Mouse (Mus musculus): ENCODE measurements around the gene Ppp2r2c. TPM values are rescaled to one million over a fixed set of nuclear protein-coding genes. Genes with fewer than 3 reads are reported as not detected.
A peak's percentile ranks its signal among the peaks of the same experiment; 100 is the strongest.

The Ppp2r2c gene
- polyA plus RNA-seq, 1 experiment from 2014 or later = 3.2 TPM

DNA sequence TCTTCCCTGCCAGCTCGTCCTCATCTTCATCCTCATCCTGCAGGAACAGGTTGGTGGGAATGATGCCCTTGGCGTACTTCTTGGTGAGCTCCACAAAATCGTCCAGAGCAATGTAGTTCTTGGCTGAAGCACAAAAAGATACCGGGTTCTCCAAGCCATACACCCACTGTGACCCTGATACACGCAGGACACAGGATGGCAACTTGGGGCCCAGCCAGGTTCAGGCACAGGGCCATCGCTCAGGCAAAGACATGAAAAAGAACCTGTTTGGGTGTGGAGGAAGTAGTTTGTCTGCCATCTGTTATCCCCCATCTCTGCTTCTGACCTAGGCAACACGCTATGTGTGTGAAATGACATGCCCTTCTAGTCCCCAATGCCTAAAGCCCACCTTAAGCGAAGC is 103.3 kb downstream of the Ppp2r2c start:
- Histone ChIP-seq H3K36me3 (peaks cover 37% of the 10 kb centered on the region), H3K4me2 (replicated peaks) (no peak overlapping the region), H3K4me1 (no peaks in the 10 kb centered on the region), H3K9ac (replicated peaks) (no peak overlapping the region), H3K27ac (replicated peaks) (no peak overlapping the region), H3K4me3 (no peak overlapping the region), H3K9me3 (no peaks in the 10 kb centered on the region), H3K27me3 (no peaks in the 10 kb centered on the region)
- ATAC-seq (ENCODE audit: low FRiP score, low read depth) = no peak
- whole genome bisulfite sequencing = 91% methylated on average over 8 of the region's 8 CpGs

DNA sequence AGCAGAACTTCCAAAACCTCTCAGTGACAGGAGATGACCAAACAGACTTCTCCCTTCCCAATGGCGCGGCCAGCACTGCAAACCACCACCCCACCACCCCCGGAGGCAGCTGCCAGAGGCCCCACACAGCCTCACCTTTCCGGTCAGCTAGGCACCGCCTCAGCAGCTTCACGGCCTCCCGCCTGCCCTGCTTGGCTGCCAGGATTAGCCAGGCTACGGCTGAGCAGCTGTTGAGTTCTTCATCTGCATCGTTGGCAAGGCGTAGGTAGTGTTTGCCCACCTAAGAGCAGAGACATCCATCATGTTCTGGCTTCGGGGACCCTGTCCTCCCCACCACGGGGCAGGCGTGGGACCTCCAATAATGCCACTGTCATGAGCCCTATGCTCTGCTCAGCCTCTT is 107.0 kb downstream of the Ppp2r2c start:
- H3K9ac ChIP-seq (replicated peaks) = no peak overlapping the region
- H3K27ac ChIP-seq (replicated peaks) = no peak overlapping the region
- no peaks in the 10 kb centered on the region for H3K9me3 ChIP-seq
- no peak for ATAC-seq (ENCODE audit: low FRiP score, low read depth)
- H3K4me1 ChIP-seq = no peaks in the 10 kb centered on the region
- peaks cover 13% of the 10 kb centered on the region for H3K36me3 ChIP-seq
- H3K4me2 ChIP-seq (replicated peaks) = no peak overlapping the region
- no peaks in the 10 kb centered on the region for H3K27me3 ChIP-seq
- no peak overlapping the region for H3K4me3 ChIP-seq
- 82% methylated on average over 13 of the region's 13 CpGs for WGBS

DNA sequence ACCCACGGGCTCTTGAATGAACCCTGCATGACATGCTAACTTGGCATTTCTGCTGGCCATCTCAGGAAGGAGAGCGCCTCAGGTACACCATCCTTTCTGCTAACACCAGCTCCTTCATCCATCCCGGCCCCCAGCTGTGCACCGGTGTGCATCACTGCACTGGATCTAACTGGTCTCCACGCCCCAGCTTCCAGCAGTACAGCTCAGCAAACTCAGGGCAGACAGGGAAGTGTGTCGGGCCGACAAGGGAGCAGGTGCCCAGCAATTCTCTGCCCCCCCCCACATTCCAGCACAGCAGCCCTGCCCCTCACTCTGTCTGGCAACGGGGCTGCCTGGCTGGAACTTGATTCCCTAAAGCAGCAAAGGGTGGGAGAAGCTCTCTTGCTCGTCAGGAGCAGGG is 109.5 kb downstream of the Ppp2r2c start:
- WGBS = 70% methylated on average over 9 of the region's 9 CpGs
- Histone ChIP-seq H3K4me1 (0 out of 2 replicates have a peak, but pooled peaks cover 7% of the 10 kb centered on the region), H3K27ac (replicated peaks) (no peak overlapping the region), H3K4me2 (replicated peaks) (no peak overlapping the region), H3K36me3 (no peaks in the 10 kb centered on the region; the same call in 1 of the 2 replicates), H3K4me3 (no peak overlapping the region), H3K9me3 (no peaks in the 10 kb centered on the region), H3K9ac (replicated peaks) (no peak overlapping the region), H3K27me3 (no peaks in the 10 kb centered on the region)
- ATAC-seq (ENCODE audit: low FRiP score, low read depth) = no peak

DNA sequence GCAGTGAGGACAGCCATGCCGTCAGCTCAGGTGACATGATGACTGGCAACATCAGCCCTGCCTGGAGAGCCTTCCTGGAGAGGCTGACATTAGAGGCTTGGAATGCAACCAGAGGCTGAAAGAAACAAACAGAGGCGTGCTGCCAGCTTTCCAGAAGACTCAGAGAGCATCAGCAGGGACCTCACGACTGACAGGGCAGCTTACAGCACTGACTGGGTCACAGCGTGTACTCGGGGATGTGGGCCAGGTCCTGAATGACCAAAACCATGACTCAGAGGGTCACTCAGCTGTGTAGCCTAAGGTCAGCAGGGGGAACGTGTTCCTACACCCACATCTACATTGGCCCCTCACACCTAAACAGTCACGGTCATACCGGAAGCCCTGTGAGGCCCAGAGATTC is 110.7 kb downstream of the Ppp2r2c start:
- Histone ChIP-seq H3K4me2 (replicated peaks) (no peak overlapping the region), H3K27me3 (no peaks in the 10 kb centered on the region), H3K9me3 (no peaks in the 10 kb centered on the region), H3K9ac (replicated peaks) (no peak overlapping the region), H3K4me3 (no peak overlapping the region), H3K27ac (replicated peaks) (no peak overlapping the region), H3K36me3 (no peaks in the 10 kb centered on the region; the same call in 1 of the 2 replicates), H3K4me1 (0 out of 2 replicates have a peak, but pooled peaks cover 7% of the 10 kb centered on the region)
- ATAC-seq (ENCODE audit: low FRiP score, low read depth) = no peak
- 78% methylated on average over 8 of the region's 8 CpGs for WGBS

DNA sequence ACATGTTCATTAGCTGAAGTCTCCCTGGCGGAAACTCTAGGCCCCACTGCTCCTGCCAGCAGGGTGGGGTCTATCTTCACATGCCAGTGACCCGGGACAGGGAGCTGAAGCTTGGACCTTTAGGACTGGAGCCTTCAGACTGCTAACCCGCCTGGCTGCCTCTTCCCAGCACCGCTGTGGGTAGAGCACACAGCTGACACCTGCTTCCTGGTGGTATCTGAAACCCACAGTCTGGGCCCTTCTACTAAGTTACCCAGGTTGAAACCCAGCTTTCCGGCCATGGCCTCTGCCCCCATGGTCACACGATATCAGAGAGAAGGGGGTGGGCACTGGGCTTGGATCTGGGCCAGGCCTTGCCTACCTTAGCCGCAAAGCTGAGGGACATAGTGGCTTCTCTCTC is 111.3 kb downstream of the Ppp2r2c start:
- Histone ChIP-seq H3K4me2 (replicated peaks) (no peak overlapping the region), H3K27ac (replicated peaks) (no peak overlapping the region), H3K27me3 (no peaks in the 10 kb centered on the region), H3K4me3 (no peak overlapping the region), H3K9ac (replicated peaks) (no peak overlapping the region), H3K9me3 (no peaks in the 10 kb centered on the region), H3K4me1 (0 out of 2 replicates have a peak, but pooled peaks cover 7% of the 10 kb centered on the region), H3K36me3 (no peaks in the 10 kb centered on the region; the same call in 1 of the 2 replicates)
- WGBS = 88% methylated on average over 7 of the region's 7 CpGs
- ATAC-seq (ENCODE audit: low FRiP score, low read depth) = no peak

DNA sequence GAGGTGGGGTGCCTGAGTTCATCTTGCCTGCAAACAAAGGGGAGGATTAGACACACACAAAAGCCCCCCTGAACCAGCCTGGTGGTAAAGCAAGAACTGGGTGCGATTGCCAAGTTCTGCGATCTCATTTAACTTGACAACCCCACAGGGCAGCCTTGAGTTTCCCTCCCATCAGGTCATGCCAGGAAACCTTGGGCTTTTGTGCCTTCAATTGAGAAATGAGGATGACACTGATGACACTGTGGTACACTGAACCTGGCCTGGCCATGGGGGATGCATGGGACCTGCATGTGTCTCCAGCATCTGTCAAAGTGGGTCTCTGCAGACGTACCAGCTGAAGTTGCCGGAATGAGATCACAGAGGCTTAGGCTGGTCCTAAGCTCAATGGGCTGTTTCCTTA is 114.0 kb downstream of the Ppp2r2c start:
- WGBS = 56% methylated on average over 4 of the region's 4 CpGs
- 0 out of 2 replicates have a peak, but pooled peaks cover 7% of the 10 kb centered on the region for H3K27me3 ChIP-seq
- no peak overlapping the region for H3K27ac ChIP-seq (replicated peaks)
- no peak for ATAC-seq (ENCODE audit: low FRiP score, low read depth)
- no peak overlapping the region for H3K4me2 ChIP-seq (replicated peaks)
- H3K4me3 ChIP-seq = no peak overlapping the region
- no peaks in the 10 kb centered on the region for H3K36me3 ChIP-seq
- H3K9me3 ChIP-seq = no peaks in the 10 kb centered on the region
- H3K4me1 ChIP-seq = 0 out of 2 replicates have a peak, but pooled peaks cover 7% of the 10 kb centered on the region
- H3K9ac ChIP-seq (replicated peaks) = no peak overlapping the region

DNA sequence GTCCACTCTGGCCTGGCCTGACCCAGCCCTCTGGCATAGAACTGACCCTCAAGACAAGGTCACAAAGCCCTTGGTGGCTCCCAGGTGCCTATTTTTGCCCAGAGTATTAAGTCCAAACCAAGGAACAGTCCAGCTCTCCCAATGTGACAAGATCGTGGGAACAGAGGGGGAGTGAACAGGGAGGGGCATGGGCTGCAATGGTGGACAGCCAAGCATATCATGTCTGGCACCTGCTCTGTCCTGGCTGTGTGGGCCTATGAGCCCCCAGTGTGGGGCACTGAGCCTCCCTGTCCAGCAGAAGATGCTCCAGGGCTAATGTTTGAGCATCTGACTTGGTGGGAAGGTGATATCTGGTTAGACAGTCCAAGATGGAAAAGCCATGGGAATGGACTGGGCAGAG is 118.3 kb downstream of the Ppp2r2c start:
- Histone ChIP-seq H3K27me3 (peaks cover 16% of the 10 kb centered on the region), H3K4me2 (replicated peaks) (no peak overlapping the region), H3K9me3 (no peaks in the 10 kb centered on the region), H3K9ac (replicated peaks) (no peak overlapping the region), H3K27ac (replicated peaks) (no peak overlapping the region), H3K4me1 (peaks cover 23% of the 10 kb centered on the region), H3K4me3 (no peak overlapping the region), H3K36me3 (no peaks in the 10 kb centered on the region)
- 75% methylated on average over 1 of the region's 1 CpGs for WGBS
- no peak for ATAC-seq (ENCODE audit: low FRiP score, low read depth)

DNA sequence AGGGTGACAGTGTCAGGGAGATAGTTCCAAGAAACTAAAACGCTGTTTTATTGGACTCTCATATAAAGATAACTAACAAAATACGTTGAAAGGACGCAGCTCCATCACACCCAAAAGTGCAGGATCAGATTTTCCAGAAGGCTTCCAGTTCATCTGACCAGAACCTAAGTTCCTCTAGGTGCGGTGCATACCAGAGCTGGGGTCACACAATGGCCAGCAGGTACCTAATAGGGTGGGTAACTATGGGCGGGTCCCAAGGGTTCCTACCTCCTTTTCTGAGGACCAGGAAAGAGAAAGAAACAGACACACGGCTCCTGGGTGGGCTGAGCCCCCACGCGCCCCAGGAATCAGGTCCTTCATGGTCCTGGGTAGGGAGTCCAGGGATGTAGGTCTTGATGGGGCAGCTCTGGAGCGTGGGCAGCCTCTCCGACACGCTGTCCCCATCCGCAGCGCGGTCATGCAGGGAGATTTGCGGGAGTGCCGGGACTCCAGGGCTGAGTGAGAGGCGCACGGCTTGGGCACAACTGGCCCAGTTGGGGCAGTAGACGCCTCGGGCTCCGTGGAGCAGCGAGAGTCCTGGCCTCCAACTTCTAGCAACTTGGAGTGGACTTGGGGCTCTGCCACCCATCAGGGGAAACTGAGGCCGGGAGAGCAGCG is 119.9 kb downstream of the Ppp2r2c start:
- H3K27me3 ChIP-seq = peaks cover 16% of the 10 kb centered on the region
- peak; percentile 39 for ATAC-seq (ENCODE audit: low FRiP score, low read depth)
- no peaks in the 10 kb centered on the region for H3K9me3 ChIP-seq
- peaks cover 15% of the 10 kb centered on the region for H3K4me1 ChIP-seq
- peak overlapping the region; percentile 62 for H3K4me3 ChIP-seq
- no peaks in the 10 kb centered on the region for H3K36me3 ChIP-seq
- no peak overlapping the region for H3K27ac ChIP-seq (replicated peaks)
- H3K4me2 ChIP-seq (replicated peaks) = peak overlapping the region; percentile 86
- H3K9ac ChIP-seq (replicated peaks) = peak overlapping the region; percentile 70
- 10% methylated on average over 24 of the region's 24 CpGs for WGBS

DNA sequence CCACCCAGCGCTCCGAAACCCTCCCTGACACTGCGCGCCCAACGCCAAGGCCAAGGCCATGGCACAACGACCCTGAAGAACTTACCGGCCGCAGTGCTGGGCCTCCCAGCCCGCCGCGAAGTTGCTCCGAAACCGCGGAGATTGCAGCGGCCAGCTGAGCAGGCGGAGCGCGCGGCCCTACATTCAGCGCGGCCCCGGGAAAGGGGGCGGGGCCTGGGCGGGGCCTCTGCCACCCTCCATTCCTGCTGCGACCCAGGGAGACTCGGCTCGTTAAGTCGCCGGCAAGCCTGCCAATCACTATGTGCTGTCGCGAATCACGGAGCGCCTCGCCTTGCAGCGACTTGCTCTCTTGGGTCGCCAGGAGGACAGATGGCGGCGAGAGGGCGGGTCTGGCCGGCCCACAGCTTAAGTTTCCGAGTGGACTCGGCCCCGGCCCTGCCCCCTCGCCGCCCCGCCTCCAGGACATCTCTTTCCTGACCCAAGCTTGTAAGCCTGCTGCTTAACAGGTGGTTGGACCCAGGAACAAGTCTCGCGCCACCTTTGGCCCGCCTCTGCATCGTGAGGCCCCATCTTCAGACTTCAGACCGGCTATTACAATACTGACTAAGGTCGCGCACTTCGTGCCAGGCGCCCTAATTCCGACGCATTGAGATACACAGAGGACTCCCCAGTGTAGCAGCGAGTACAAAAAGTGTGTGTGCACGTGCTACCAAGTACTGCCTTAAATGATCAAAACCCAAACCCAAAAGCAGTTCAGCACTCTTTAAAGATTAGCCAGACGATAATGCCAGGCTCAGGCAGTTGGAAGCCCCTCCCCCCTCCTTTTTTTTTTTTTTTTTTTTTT is 120.7 kb downstream of the Ppp2r2c start, which contains the start of gene Wfs1:
Wfs1 (minus strand) TSS at position 425 of the 844 bp plus-strand sequence.
- H3K4me1 ChIP-seq = peaks cover 15% of the 10 kb centered on the region
- WGBS = under 1% methylated on average over 57 of the region's 60 CpGs
- peak; percentile 98 for ATAC-seq (ENCODE audit: low FRiP score, low read depth)
- peak within 1 kb of the TSS; percentile 70 for H3K9ac ChIP-seq (replicated peaks)
- peak within 1 kb of the TSS; percentile 62 for H3K4me3 ChIP-seq
- H3K27ac ChIP-seq (replicated peaks) = 0 out of 2 replicates have a peak within 1 kb of the TSS, but pooled peaks have one; percentile 15
- H3K27me3 ChIP-seq = peaks cover 16% of the 10 kb centered on the region
- no peaks in the 10 kb centered on the region for H3K36me3 ChIP-seq
- peak within 1 kb of the TSS; percentile 86 for H3K4me2 ChIP-seq (replicated peaks)
- H3K9me3 ChIP-seq = no peaks in the 10 kb centered on the region

DNA sequence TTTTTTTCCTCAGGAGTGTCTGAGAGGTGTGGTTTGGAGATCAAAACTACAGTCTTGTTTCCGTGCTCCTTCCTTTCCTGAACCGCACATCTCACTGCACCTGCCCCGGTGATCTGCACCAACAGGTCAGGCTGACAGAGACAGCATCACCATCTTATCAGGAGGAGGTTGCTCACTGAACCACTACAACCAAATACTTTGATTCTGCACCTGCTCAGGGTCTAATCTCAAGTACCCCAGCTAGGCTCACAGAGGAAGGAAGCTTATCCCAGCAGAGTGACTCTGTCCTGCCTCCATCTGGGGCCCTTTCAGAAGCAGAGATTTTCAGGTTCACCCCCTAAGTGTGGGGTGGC is 121.3 kb downstream of the Ppp2r2c start:
- Histone ChIP-seq H3K27ac (replicated peaks) (no peak overlapping the region), H3K4me2 (replicated peaks) (peak overlapping the region; percentile 86), H3K4me3 (peak overlapping the region; percentile 62; the same call in 1 of the 2 replicates), H3K4me1 (peaks cover 15% of the 10 kb centered on the region), H3K36me3 (no peaks in the 10 kb centered on the region), H3K9me3 (no peaks in the 10 kb centered on the region), H3K9ac (replicated peaks) (no peak overlapping the region), H3K27me3 (peaks cover 16% of the 10 kb centered on the region)
- WGBS = 10% methylated on average over 3 of the region's 3 CpGs
- no peak for ATAC-seq (ENCODE audit: low FRiP score, low read depth)

DNA sequence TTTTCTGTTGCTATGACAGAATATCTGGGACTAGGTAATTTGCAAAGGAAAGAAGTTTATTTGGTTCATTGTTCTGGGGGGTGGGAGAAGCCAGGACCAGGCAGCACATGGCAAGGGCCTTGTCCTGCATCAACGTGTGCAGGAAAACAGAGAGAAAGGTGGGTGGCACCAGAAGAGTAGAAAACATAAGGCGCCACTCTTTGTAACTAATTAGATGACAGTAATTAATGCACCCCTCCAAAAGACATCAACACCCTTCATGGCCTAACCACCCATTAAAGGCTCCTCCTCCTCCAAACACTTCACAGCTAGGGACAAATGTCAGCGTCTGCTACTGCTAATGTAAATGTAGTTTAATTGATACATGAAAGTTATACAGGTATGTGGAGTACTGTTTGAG is 121.9 kb downstream of the Ppp2r2c start:
- H3K4me1 ChIP-seq = peaks cover 15% of the 10 kb centered on the region
- H3K36me3 ChIP-seq = no peaks in the 10 kb centered on the region
- H3K27ac ChIP-seq (replicated peaks) = no peak overlapping the region
- no peaks in the 10 kb centered on the region for H3K9me3 ChIP-seq
- H3K27me3 ChIP-seq = peaks cover 16% of the 10 kb centered on the region
- H3K4me2 ChIP-seq (replicated peaks) = no peak overlapping the region
- WGBS = 78% methylated on average over 3 of the region's 3 CpGs
- ATAC-seq (ENCODE audit: low FRiP score, low read depth) = no peak
- no peak overlapping the region for H3K9ac ChIP-seq (replicated peaks)
- H3K4me3 ChIP-seq = no peak overlapping the region

DNA sequence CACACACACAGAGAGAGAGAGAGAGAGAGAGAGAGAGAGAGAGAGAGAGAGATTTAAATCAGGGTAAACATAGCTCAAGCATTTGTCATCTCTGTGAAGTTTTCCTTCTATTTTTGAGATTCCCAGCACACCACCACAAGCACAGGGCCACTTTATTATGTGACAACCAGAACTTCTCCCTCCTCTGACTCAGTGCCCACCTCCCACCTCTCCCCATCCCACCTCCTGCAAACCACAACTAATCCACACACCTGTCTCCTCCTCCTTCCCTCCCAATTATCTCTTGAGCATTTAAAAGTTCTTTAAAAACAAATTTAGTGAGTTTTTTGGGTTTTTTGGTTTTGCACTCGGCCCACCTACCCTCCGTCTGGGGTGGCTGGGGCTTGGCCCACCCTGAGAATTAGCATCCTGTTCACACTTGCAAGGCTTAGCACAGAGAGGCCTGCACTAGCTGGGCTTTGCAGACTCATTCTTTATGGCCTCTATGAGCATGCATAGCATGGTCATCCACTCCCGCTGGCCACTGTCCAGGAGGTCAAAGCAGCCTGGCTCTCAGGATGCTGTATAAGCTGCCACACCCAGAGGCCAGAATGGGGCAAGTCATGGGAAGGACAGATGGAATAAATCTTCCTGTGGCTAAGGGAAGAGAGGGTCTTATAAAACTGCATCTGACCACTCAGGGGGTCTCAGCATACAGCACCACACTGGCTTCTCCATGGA is 122.5 kb downstream of the Ppp2r2c start:
- H3K27me3 ChIP-seq = peaks cover 16% of the 10 kb centered on the region
- H3K4me1 ChIP-seq = peaks cover 15% of the 10 kb centered on the region
- no peak overlapping the region for H3K27ac ChIP-seq (replicated peaks)
- no peak overlapping the region for H3K4me3 ChIP-seq
- H3K36me3 ChIP-seq = no peaks in the 10 kb centered on the region
- H3K4me2 ChIP-seq (replicated peaks) = no peak overlapping the region
- no peaks in the 10 kb centered on the region for H3K9me3 ChIP-seq
- no peak for ATAC-seq (ENCODE audit: low FRiP score, low read depth)
- no peak overlapping the region for H3K9ac ChIP-seq (replicated peaks)
- 87% methylated on average over 3 of the region's 3 CpGs for WGBS

All from midbrain, embryonic 12.5 days (tissue).